Mouse (Mus musculus) monocyte, adult 2 months (primary cell): ENCODE data around the gene Nup107.
A peak's percentile ranks its signal among the peaks of the same experiment; 100 is the strongest.
"Not testable (repeated sequence)": the region's sequence is repeated elsewhere in the genome, so short reads cannot be mapped to it uniquely, and the experiment has no call there.

Source experiments
- DNase-seq, 2 experiments: peaks; one replicate each; pipeline ENCODE4 v3.0.0; 2022; ENCODE audit warnings: low spot score in 2 of 2, low read depth in 1 of 2

The Nup107 gene

DNA sequence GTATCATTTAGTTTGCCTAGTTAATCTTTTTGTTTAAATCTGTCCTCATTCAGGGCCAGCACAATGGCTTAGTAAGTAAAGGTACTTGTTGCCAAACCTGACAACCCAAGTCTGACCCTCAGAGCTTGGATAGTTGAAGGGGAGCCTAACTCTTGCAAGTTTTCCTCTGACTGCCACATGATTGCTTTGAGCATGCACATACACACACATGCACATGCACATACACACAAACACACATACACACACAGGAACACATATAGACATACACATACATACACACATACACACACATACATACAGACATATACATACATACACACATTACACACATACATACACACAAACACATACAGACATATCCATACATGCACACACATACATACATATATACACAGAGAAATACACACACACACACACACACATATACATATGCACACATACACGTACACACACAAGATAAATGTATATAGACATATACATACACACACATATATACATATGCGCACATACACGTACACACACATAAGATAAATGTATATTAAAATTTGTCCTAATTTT, 67.6 kb downstream of the Nup107 start:
- no peak for DNase-seq

DNA sequence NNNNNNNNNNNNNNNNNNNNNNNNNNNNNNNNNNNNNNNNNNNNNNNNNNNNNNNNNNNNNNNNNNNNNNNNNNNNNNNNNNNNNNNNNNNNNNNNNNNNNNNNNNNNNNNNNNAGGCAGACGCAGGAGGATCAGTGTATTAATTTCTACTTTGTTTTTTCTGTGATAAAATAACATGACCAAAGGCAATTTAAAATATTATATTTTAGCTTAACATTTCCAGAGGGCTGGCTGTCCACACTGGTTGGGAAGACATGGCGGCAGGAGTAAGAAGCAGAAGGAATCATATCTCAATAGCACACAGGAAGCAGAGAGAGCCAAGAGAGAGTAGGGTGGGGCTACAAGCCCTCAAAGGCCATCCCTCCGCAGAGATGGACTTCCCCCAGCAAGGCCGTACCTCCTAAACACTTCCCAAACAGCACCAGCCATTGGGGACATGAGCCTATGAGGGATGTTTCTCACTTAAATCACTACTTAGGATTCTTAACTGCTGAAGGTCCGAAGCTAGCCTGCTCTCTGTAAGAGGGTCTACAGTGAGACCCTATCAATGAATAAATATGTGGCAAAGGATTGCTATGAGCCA, 68.3 kb downstream of the Nup107 start:
- no peak for DNase-seq

DNA sequence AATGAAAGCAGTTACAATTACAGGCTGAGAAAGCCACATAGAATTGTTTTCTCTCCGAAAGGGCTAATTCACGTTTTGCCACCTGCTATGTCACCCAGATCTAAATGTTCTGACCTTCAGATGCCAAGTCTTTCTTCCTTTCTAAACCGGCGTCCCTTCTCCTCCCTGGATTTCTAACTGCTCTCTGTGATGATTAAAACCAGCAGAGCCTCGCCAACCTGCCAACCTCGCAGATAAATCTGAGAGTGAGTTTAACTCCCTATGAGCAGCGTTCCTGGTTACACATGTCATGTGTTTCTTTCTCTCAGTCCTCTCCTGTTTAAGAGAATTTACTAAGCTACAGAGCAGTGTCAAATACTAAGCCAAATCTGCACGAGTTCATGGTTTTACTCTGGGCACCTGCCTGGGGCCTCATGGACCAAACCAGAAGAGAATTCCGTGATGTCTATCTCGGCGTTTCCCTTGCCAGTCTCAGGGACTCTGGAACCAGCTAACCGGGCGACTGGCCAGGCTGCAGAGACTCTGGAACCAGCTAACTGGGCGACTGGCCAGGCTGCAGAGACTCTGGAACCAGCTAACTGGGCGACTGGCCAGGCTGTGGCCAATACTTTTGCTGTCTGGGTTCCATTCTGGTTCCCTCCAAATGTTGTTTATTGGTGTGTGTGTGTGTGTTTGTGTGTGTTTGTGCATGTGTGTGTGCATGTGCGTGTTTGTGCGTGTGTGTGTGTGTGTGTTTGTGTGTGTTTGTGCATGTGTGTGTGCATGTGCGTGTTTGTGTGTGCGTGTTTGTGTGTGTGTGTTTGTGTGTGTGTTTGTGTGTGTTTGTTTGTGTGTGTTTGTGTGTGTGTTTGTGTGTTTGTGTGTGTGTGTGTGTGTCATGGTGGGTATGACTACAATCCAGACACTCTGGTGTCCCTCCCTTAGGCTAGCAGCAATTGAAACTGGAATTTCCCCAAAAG, 74.1 kb downstream of the Nup107 start:
- DNase-seq = no peak

DNA sequence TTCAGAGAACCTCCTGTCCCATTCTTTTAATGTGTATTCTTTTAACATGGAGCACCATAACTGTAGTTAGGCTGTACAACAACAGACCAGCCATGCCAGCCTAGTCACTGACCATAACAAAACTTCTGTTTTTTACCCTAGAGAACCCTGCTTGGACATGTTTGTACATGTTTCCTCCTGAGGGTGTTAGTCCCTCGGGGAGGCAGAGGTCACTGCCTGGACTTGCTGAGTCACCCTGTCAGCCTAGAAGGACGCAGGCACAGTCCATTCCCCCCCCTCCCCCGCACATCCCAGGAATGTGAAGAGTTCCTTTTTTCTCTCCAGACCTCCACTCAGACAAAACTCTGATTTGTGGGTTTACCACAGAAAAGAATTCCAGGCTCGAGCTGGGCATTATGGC, 74.9 kb downstream of the Nup107 start:
- no peak for DNase-seq

DNA sequence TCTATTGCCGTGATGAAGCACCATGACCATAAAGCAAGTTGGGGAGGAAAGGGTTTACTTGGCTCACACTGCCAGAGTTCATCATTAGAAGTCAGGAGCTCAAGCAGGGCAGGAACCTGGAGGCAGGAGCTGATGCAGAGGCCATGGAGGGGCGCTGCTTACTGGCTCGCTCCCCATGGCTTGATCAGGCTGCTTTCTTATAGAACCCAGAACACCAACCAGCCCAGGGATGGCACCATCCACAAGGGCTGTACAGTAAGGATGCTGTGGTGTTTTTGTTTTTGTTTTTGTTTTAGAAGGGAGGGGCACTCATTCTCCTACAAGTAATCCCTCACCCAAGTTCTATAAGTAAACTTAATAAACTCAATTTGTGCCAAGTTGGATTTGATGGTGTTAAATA, 75.8 kb downstream of the Nup107 start:
- no peak for DNase-seq

DNA sequence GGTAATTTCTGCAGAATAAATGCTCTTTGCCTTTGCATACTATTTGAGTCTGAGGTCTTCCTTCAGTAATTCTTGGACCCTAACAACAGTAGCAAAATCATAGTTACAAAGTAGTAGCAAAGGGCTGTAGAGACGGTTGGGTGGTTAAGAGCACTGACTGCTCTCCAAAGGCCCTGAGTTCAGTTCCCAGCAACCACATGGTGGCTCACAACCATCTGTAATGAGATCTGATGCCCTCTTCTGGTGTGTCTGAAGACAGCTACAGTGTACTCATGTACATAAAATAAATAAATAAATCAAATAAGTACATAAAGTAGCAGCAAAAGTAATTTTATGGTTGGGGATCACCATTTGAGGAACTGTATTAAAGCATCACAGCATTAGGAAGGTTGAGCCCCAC, 76.9 kb downstream of the Nup107 start:
- DNase-seq = not testable (repeated sequence)

DNA sequence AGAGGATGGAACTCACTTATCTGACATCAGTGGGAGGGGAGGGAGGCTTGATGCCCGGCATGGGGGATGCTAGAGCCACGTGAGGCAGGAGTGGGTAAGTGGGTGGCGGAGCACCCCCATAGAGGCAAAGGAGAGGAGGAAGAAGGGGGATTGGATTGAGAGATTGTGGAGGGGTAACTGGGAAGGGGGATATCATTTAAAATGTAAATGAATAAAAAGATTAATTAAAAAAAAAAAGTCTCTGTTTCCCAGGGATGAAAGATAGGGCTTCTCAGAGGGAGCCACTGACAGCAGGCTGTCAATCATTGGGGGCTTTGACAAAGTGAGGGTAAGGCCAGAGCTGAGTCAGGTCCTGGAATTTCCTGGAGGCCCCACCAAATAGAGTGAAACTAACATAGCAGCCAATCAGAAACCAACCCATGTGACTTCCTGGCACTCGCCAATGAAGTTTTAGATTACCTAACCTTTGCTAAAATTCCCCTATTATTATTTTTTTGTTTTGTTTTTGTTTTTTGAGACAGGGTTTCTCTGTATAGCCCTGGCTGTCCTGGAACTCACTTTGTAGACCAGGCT, 77.5 kb downstream of the Nup107 start:
- no peak for DNase-seq

DNA sequence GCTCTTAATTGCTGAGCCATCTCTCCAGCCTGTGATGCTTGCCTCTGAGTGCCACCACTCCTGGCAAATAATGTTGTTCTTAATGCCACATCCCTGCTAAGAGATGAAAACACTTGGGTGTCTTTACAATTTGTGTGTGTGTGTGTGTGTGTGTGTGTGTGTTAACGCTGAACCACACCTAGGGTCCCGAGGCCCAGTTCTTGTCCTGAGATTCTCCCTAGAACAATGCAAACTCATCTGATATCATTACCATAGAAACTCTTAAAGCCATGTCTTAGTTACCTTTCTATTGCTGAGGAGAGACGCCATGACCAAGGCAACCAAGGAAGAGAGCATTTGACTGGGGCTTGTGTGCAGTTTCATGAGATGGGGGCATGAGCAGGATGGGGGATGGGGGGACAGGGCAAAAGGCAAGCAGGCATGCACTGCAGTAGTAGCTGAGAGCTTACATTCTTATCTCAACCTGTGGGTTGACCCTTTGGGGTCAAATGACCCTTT, 78.4 kb downstream of the Nup107 start:
- no peak for DNase-seq

DNA sequence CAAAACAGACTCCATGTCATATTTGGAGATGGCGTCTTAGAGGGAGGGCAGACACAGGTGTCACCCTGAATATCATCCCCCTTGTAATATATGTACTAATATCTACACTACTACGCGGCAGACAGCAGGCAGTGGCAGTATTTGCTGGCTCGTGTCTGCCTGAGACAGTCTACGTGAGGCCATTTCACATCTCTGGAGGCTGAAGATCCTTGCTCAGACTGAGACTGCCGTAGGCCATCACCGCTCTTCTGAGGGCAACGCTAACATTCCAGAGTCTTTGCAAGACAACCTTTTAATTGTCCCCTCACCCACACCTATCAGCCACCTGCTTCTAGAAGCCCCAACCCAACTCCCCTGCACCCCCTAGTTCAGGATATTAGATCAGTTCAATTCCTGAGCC, 79.0 kb downstream of the Nup107 start:
- DNase-seq = no peak

DNA sequence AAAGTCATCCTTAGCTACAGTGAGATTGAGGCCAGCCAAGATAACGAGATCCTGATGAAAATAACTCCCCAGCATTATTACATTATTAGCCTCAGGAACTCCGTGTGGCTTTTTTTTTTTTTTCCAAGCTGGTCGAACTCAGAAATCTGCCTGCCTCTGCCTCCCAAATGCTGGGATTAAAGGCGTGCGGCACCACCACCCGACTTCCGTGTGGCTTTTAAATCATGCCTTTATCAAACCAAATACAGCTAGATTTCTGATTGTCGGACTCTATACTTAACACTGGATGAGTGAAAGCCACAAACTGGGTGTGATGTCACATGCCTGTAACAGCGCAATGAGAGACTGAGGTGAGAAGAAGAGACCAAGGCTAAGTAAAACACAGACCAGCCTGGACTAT, 79.6 kb downstream of the Nup107 start:
- no peak for DNase-seq

DNA sequence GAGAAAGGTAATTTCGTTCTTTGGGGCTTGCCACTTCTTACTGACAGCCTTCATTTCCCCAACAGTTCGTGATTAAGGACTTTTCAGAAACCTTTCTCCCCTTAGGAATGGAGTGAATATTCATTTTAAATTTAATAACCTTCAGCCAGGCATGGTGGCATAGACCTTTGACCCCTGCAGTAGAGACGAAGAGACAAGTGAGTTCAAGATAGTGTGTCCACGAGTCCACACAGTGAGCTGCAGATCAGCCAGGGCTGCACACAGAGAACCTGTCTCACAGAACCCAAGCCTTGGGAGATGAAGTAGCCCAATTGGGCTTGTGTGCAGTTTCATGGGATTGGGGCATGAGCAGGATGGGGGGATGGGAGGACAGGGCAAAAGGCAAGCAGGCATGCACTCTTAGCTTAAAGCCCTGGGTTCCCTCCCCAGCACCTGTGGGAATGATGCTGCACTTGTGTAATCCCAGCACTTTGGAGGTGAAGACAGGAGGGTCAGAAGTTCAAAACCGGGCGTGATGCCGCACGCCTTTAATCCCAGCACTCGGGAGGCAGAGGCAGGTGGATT, 80.2 kb downstream of the Nup107 start:
- no peak for DNase-seq

DNA sequence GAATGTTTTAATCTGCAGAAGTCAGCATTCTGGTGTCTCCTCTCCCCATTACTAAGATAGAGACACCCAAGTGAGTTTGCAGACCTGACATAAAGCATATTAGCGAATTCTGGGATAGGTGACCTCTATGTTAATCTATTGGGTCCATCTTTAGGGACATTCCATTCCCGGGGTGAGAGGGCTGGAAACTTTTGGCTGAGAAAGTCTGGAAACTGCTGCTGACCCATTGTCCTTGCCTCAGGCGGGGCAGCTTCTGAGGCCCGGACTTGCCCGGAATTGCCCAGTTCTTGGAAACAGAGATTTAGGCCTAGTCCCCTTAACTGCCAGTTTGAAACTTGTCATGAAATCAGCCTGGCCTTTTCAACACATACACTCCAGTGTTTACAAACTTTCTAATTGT, 81.1 kb downstream of the Nup107 start:
- DNase-seq = no peak

DNA sequence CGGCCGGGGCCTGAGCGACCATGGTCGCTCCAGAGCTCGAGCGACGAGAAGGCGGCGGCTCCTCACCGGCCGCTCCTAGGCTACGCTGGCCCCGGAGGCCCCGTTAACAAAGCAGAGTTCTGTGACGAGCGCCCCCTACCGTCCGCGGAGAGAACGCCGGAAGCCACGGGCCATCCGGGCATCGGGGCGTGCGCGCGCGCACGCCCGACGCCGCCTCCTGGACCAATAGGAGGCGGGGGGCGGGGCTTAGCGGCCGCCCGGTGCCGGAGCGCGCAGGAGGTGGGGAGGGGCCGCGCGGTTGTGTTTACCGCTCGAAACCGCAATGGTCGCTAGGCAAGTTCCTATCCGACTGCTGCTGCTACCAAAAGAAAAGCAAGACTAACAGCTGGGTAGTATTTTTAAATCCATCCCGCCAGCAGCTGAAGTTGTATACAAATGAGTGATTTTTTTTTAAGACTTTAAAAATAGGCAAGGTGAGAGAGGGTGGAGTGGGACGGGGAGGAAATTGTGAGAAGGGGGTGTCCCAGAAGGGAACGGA, 81.8 kb downstream of the Nup107 start, which contains the start of gene Mdm2:
Gene Mdm2 (minus strand): TSS at position 155 of the 538 bp plus-strand sequence.
- peak; percentile 84 to 90 for DNase-seq

DNA sequence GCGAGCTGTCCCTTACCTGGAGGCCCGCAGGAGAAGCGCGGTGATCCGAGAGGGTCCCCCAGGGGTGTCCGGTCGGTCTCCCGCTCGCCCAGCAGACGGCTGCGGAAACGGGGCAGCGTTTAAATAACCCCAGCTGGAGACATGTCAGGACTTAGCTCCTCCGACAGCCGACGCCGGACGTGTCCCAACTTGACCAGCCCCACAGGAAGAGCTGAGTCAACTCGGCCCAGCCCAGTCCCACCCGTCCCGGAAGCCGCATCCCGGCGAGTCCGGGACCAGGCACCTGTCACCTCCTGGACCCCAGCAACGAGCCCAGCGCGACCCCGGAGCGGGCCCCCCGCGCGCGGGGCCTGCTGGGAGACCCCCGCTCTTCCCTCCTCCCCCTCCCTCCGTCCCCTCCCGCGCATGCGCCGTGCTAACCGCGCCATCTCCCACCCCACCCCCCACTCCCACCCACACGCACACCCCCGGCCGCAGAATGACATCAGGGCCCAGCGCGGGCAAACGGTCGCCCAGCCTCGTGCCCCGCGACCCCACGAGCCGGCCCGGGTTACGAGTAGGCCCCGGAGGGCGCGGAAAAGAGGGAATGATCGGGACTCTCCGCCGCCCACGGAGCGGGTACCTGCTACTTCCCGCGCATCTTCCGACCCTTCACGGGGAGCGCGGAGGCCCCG, 82.4 kb downstream of the Nup107 start:
- DNase-seq = peak; percentile 43 to 60

DNA sequence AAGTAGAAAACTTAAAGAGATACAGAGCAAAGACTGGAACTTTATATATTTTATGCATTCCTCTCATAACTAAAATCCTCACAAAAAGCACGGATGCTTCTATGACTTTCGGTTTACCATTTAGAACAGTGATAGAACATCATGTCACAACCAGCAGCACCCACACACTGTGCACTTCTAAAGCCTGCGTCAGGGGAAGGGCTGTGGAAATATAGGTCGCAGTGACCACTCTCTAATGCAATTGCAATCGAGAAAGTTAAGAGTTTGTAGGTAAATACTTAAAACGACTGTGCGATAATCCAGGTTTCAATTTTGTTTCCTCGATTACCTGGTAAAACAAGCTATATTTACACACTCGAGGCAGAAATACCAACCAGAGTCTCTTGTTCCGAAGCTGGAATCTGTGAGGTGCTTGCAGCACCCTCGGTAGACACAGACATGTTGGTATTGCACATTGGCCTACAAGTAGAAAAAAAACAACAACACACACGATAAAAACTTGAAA, 83.1 kb downstream of the Nup107 start:
- no peak for DNase-seq

DNA sequence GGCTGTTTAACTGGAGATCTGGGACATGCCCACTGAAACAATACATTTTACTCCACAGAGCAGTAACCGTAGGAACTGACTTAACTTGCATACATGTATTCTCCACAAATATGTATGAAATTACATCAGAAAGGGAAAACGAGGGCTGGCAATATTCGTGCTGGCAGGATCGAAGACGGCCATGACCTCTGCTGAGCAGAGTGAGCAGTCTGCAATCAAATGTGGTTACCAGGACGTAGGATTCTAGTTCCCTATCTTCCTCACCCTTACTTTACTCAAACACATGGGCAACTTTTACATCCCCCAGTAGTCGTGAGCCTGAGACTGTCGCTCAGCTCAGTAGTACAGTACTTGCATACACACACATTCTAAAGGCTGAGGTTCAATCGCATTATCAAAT, 83.6 kb downstream of the Nup107 start:
- no peak for DNase-seq

DNA sequence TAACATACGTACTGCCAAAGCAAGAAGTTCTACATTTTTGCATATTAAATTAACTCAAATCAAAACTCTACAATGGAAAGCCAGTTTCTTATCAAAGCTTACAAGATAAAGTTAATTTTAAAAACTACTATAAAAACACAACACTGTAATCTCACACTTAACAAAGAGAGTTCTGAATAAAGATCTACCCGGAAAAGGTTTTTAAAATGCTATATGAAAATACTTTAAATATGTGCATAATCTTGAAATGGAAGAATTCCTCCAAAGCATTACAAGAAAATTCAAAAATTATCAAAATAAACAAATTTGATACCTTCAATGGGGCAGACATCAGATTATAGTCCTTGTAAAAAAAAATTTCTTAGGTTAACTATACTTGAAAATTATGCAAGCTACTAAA, 84.1 kb downstream of the Nup107 start:
- DNase-seq = no peak

DNA sequence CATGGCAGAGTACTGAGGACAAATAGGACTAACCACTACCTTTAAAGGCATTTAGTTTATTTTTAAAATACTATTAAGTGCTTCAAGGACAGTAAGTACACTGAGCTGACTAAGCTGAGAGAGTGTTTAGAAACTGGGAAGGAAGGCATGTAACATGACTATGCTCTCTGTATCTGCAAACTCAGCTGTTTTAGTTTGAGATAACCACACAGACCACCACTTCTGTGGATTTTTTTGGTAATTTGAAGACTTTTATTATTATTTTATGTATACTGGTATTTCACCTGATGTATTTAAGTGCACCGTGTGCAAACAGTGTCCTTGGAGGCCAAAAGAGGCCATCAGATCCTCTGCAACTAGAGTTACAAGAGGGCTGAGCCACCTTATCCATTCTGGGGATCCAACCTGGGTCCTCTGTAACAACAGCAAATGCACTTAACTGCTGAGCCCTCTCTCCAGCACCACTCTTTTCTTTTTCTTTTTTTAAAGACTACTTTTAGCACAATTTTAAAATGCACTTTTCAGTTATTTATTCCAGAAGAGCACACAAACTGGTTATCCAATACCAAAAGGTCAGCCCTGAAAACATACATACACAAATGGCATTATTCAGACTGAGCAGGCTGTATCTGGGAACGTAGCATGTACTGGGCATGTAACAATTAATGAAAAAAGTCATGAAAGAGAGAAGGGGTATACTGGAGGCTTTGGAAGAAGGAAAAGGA, 85.2 kb downstream of the Nup107 start:
- DNase-seq = no peak

DNA sequence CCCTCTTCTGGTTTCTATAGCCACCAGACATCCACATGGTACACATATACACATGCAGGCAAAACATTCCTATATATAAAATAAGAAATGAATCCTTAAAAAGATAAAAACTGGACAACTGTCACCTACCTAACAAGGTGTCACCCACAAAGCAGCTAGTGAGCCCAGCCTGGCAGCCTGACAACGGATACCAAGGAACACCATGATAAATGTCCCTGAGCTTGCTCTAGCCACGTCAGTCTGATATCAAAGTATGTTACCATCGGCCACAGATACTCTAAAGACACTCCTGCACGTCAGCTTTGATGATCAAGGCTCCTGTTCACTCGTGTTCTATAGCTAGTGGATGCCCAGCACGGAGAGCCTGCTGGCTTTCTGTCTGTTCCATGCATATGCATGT, 86.1 kb downstream of the Nup107 start:
- DNase-seq = no peak

DNA sequence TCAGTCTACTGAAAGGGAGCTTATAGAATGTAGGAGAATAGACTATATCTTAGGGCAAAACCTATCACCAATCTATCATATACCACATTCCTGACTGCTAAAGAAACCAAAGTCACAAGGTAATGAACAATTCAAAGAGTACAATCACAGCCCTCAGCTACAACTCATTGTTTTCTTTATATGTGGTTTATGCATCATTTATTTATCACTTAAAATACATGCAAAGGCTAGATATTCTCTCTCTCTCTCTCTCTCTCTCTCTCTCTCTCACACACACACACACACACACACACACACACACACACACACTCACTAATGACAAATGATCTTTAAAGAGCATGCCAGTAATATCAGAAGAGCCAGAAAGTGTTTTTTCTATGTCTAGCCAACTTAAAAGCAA, 86.7 kb downstream of the Nup107 start:
- no peak for DNase-seq
